Mouse (Mus musculus) retina, postnatal 7 days (tissue): ENCODE data around the gene Frk.
"Not testable (repeated sequence)": the region's sequence is repeated elsewhere in the genome, so short reads cannot be mapped to it uniquely, and the experiment has no call there.

Experiments used
- DNase-seq: peaks from one replicate; pipeline ENCODE4 v3.0.0-alpha.2; 2012; ENCODE audit warnings: low read depth, low spot score

Frk gene

GRCm38 (mm10) chr10:34483297-34484013 lies at the start of gene Frk:
Gene Frk (plus strand): TSS chr10:34483399.
- no peak for DNase-seq

- not testable (repeated sequence) for DNase-seq
Observed at GRCm38 (mm10) chr10:34434191-34434590, 49.0 kb upstream of the Frk start.

- no peak for DNase-seq
Observed at GRCm38 (mm10) chr10:34449469-34449868, 33.7 kb upstream of the Frk start.

- DNase-seq: no peak
Observed at GRCm38 (mm10) chr10:34461451-34461850, 21.7 kb upstream of the Frk start.

- no peak for DNase-seq
Observed at GRCm38 (mm10) chr10:34464321-34464720, 18.9 kb upstream of the Frk start.

- DNase-seq: no peak
Observed at GRCm38 (mm10) chr10:34469037-34469436, 14.2 kb upstream of the Frk start.

GRCm38 (mm10) chr10:34479942-34480455 lies 3.2 kb upstream of the Frk start:
- DNase-seq: no peak

- no peak for DNase-seq
Observed at GRCm38 (mm10) chr10:34484014-34484411, 814 bp downstream of the Frk start.

- no peak for DNase-seq
Observed at GRCm38 (mm10) chr10:34485079-34485478, 1.9 kb downstream of the Frk start.

- DNase-seq: no peak
Observed at GRCm38 (mm10) chr10:34507807-34508206, 24.6 kb downstream of the Frk start.

GRCm38 (mm10) chr10:34508593-34508992 lies 25.4 kb downstream of the Frk start:
- DNase-seq: no peak

- no peak for DNase-seq
Observed at GRCm38 (mm10) chr10:34509256-34509655, 26.1 kb downstream of the Frk start.

GRCm38 (mm10) chr10:34511192-34511591 lies 28.0 kb downstream of the Frk start:
- no peak for DNase-seq

GRCm38 (mm10) chr10:34512551-34512950 lies 29.4 kb downstream of the Frk start:
- no peak for DNase-seq

- no peak for DNase-seq
Observed at GRCm38 (mm10) chr10:34525598-34525997, 42.4 kb downstream of the Frk start.

GRCm38 (mm10) chr10:34531766-34532165 lies 48.6 kb downstream of the Frk start:
- no peak for DNase-seq

- DNase-seq: peak; percentile 4
Observed at GRCm38 (mm10) chr10:34532507-34532906, 49.3 kb downstream of the Frk start.

- no peak for DNase-seq
Observed at GRCm38 (mm10) chr10:34540687-34541086, 57.5 kb downstream of the Frk start.

GRCm38 (mm10) chr10:34541717-34542490 lies 58.7 kb downstream of the Frk start:
- no peak for DNase-seq

- no peak for DNase-seq
Observed at GRCm38 (mm10) chr10:34550612-34551011, 67.4 kb downstream of the Frk start.

- no peak for DNase-seq
Observed at GRCm38 (mm10) chr10:34551636-34552035, 68.4 kb downstream of the Frk start.

GRCm38 (mm10) chr10:34563518-34564176 lies 80.4 kb downstream of the Frk start:
- no peak for DNase-seq
